Mouse (Mus musculus) embryonic stem cell, embryonic (primary cell): Measurements from ENCODE around the gene Fam76b.

Source experiments
- CTCF ChIA-PET, 4 experiments: fragments of 300-600 bp in 2 of 4; fragments of 350-600 bp in 2 of 4; sonication (Branson Sonifier 250); formaldehyde crosslinking; loops; one replicate each; lab custom pipeline; 2022; ENCODE audit warnings: inconsistent platforms in 2 of 4; lab: Charles Lee
- POLR2A ChIA-PET, 4 experiments: fragments of 300-600 bp in 2 of 4; fragments of 350-600 bp in 2 of 4; sonication (Branson Sonifier 250); formaldehyde crosslinking; loops; one replicate each; lab custom pipeline; 2022; ENCODE audit warnings: antibody characterized with exemption in 4 of 4, inconsistent platforms in 1 of 4; lab: Charles Lee

Fam76b gene

GRCm38 (mm10) chr9:13827406-13828086, at the start of gene Fam76b:
Gene Fam76b, plus strand, starts transcription at chr9:13827716.
- ChIA-PET POLR2A (interaction anchor here (0.5 to 8.5 kb wide), 83 partner anchors 9 to 1530 kb away, joined by 3 to 185 read pairs (median 5); partner anchors contain the start of genes Cwc15 (in 4 of the 4), Kdm4d (in 4 of the 4), Mtmr2 (in 3 of the 4) and Sesn3 (in 3 of the 4)), CTCF (interaction anchor here (0.5 to 1.4 kb wide), 8 partner anchors 18 to 596 kb away, joined by 3 to 6 read pairs (median 3); no protein-coding TSS in a partner anchor)

- ChIA-PET POLR2A (interaction anchor here in 1 of 4 experiments (0.6 to 1.5 kb wide), 3 partner anchors 23 to 298 kb away, joined by 3 to 4 read pairs (median 3); no protein-coding TSS in a partner anchor), CTCF (no interaction called here)
Measured at GRCm38 (mm10) chr9:13781985-13782384, 45.5 kb upstream of the Fam76b start.

GRCm38 (mm10) chr9:13790864-13791263, 36.7 kb upstream of the Fam76b start:
- ChIA-PET POLR2A (interaction anchor here in 1 of 4 experiments (1.5 kb wide), 1 partner anchor 37 kb away, joined by 11 read pairs; the partner anchor contains the start of genes Cep57 and Fam76b), CTCF (interaction anchor here in 2 of 4 experiments (1.0 to 1.2 kb wide), 2 partner anchors 559 kb away, joined by 3 to 5 read pairs; no protein-coding TSS in a partner anchor)

GRCm38 (mm10) chr9:13794302-13794701, 33.2 kb upstream of the Fam76b start:
- ChIA-PET POLR2A (interaction anchor here in 3 of 4 experiments (0.5 to 3.5 kb wide), 5 partner anchors 11 to 33 kb away, joined by 3 to 15 read pairs (median 4); partner anchors contain the start of genes Cep57 (in 1 of the 3) and Fam76b (in 1 of the 3)), CTCF (no interaction called here)

- POLR2A ChIA-PET = interaction anchor here in 3 of 4 experiments (0.5 to 3.5 kb wide), 6 partner anchors 10 to 33 kb away, joined by 3 to 15 read pairs (median 4); partner anchors contain the start of genes Fam76b (in 2 of the 3) and Cep57 (in 1 of the 3)
- CTCF ChIA-PET = no interaction called here
Measured at GRCm38 (mm10) chr9:13794756-13795155, 32.8 kb upstream of the Fam76b start.

- CTCF ChIA-PET = interaction anchor here in 1 of 4 experiments (1.5 kb wide), 1 partner anchor 573 kb away, joined by 5 read pairs; no protein-coding TSS in a partner anchor
- POLR2A ChIA-PET = interaction anchor here in 2 of 4 experiments (0.8 to 2.0 kb wide), 12 partner anchors 8 to 573 kb away, joined by 3 to 12 read pairs (median 3); partner anchors contain the start of genes Fam76b (in 2 of the 2) and Cep57 (in 1 of the 2)
Measured at GRCm38 (mm10) chr9:13804480-13804879, 23.0 kb upstream of the Fam76b start.

GRCm38 (mm10) chr9:13806854-13807253, 20.7 kb upstream of the Fam76b start:
- POLR2A ChIA-PET = interaction anchor here in 2 of 4 experiments (0.6 to 5.5 kb wide), 9 partner anchors 13 to 567 kb away, joined by 3 to 36 read pairs (median 6); partner anchors contain the start of genes Fam76b (in 2 of the 2) and Cep57 (in 1 of the 2)

GRCm38 (mm10) chr9:13807657-13808056, 19.9 kb upstream of the Fam76b start:
- ChIA-PET POLR2A (interaction anchor here in 2 of 4 experiments (0.9 to 5.5 kb wide), 8 partner anchors 10 to 25 kb away, joined by 3 to 36 read pairs (median 7); partner anchors contain the start of genes Fam76b (in 2 of the 2) and Cep57 (in 1 of the 2)), CTCF (interaction anchor here in 1 of 4 experiments (1.0 kb wide), 1 partner anchor 20 kb away, joined by 3 read pairs; no protein-coding TSS in a partner anchor)

More at GRCm38 (mm10) chr9:13806854-13807253, 20.7 kb upstream of the Fam76b start:
- CTCF ChIA-PET = interaction anchor here in 1 of 4 experiments (0.6 kb wide), 1 partner anchor 32 kb away, joined by 4 read pairs; no protein-coding TSS in a partner anchor

GRCm38 (mm10) chr9:13809937-13810336, 17.6 kb upstream of the Fam76b start:
- ChIA-PET CTCF (interaction anchor here in 2 of 4 experiments (0.6 to 1.7 kb wide), 4 partner anchors 14 to 578 kb away, joined by 3 to 5 read pairs (median 4); partner anchors contain the start of gene Cep57 (in 1 of the 2)), POLR2A (interaction anchor here (0.9 to 8.0 kb wide), 15 partner anchors 10 to 110 kb away, joined by 3 to 150 read pairs (median 5); partner anchors contain the start of genes Fam76b (in 3 of the 4) and Cep57 (in 2 of the 4))

GRCm38 (mm10) chr9:13818369-13818768, 9.1 kb upstream of the Fam76b start:
- CTCF ChIA-PET = no interaction called here
- POLR2A ChIA-PET = interaction anchor here in 3 of 4 experiments (0.5 to 4.9 kb wide), 5 partner anchors 9 to 33 kb away, joined by 3 to 49 read pairs (median 27); partner anchors contain the start of genes Fam76b (in 3 of the 3) and Cep57 (in 2 of the 3)

- POLR2A ChIA-PET = interaction anchor here in 3 of 4 experiments (0.6 to 4.9 kb wide), 12 partner anchors 7 to 28 kb away, joined by 3 to 49 read pairs (median 5); partner anchors contain the start of genes Cep57 (in 2 of the 3) and Fam76b (in 2 of the 3)
- CTCF ChIA-PET = interaction anchor here in 1 of 4 experiments (1.2 kb wide), 1 partner anchor 28 kb away, joined by 3 read pairs; no protein-coding TSS in a partner anchor
Measured at GRCm38 (mm10) chr9:13820774-13821173, 6.7 kb upstream of the Fam76b start.

GRCm38 (mm10) chr9:13825896-13826295, 1.6 kb upstream of the Fam76b start:
- ChIA-PET POLR2A (interaction anchor here in 3 of 4 experiments (0.6 to 8.5 kb wide), 25 partner anchors 7 to 1532 kb away, joined by 3 to 185 read pairs (median 14); partner anchors contain the start of genes Mtmr2 (in 3 of the 3), Sesn3 (in 2 of the 3) and Cep295 (in 1 of the 3)), CTCF (interaction anchor here in 2 of 4 experiments (0.6 to 1.0 kb wide), 2 partner anchors 23 to 280 kb away, joined by 3 to 4 read pairs; no protein-coding TSS in a partner anchor)

GRCm38 (mm10) chr9:13826391-13826805, 1.1 kb upstream of the Fam76b start:
- CTCF ChIA-PET = interaction anchor here in 2 of 4 experiments (1.0 to 1.4 kb wide), 2 partner anchors 22 to 23 kb away, joined by 4 read pairs; no protein-coding TSS in a partner anchor
- POLR2A ChIA-PET = interaction anchor here in 3 of 4 experiments (0.6 to 8.5 kb wide), 34 partner anchors 8 to 1531 kb away, joined by 3 to 185 read pairs (median 10); partner anchors contain the start of genes Cwc15 (in 3 of the 3), Kdm4d (in 3 of the 3), Mtmr2 (in 3 of the 3) and Sesn3 (in 2 of the 3)

- ChIA-PET CTCF (interaction anchor here (0.5 to 1.4 kb wide), 6 partner anchors 17 to 596 kb away, joined by 3 to 4 read pairs (median 4); no protein-coding TSS in a partner anchor), POLR2A (interaction anchor here (0.6 to 8.5 kb wide), 71 partner anchors 8 to 1531 kb away, joined by 3 to 185 read pairs (median 5); partner anchors contain the start of genes Cwc15 (in 4 of the 4), Kdm4d (in 4 of the 4), Mtmr2 (in 3 of the 4) and Sesn3 (in 3 of the 4))
Measured at GRCm38 (mm10) chr9:13826832-13827405, 597 bp upstream of the Fam76b start, which contains the start of gene Cep57. Gene Cep57, minus strand, starts transcription at chr9:13827107.

GRCm38 (mm10) chr9:13828087-13828441, 548 bp downstream of the Fam76b start:
- ChIA-PET POLR2A (interaction anchor here (0.5 to 8.5 kb wide), 69 partner anchors 8 to 1530 kb away, joined by 3 to 185 read pairs (median 5); partner anchors contain the start of genes Cwc15 (in 3 of the 4), Kdm4d (in 3 of the 4), Mtmr2 (in 3 of the 4) and Sesn3 (in 3 of the 4)), CTCF (interaction anchor here in 3 of 4 experiments (0.5 to 1.4 kb wide), 6 partner anchors 20 to 597 kb away, joined by 3 to 6 read pairs (median 4); no protein-coding TSS in a partner anchor)

GRCm38 (mm10) chr9:13835256-13835655, 7.7 kb downstream of the Fam76b start:
- POLR2A ChIA-PET = interaction anchor here in 3 of 4 experiments (0.5 to 15.2 kb wide), 5 partner anchors 8 to 24 kb away, joined by 3 to 185 read pairs (median 5); partner anchors contain the start of genes Fam76b (in 2 of the 3) and Cep57 (in 1 of the 3)
- CTCF ChIA-PET = no interaction called here
